Mouse (Mus musculus): Measurements from ENCODE around the gene Plbd2. TPM values are rescaled to one million over a fixed set of nuclear protein-coding genes. Genes with fewer than 3 reads are reported as not detected.

Gene Plbd2
- polyA plus RNA-seq, 1 experiment = 75.3 TPM

DNA sequence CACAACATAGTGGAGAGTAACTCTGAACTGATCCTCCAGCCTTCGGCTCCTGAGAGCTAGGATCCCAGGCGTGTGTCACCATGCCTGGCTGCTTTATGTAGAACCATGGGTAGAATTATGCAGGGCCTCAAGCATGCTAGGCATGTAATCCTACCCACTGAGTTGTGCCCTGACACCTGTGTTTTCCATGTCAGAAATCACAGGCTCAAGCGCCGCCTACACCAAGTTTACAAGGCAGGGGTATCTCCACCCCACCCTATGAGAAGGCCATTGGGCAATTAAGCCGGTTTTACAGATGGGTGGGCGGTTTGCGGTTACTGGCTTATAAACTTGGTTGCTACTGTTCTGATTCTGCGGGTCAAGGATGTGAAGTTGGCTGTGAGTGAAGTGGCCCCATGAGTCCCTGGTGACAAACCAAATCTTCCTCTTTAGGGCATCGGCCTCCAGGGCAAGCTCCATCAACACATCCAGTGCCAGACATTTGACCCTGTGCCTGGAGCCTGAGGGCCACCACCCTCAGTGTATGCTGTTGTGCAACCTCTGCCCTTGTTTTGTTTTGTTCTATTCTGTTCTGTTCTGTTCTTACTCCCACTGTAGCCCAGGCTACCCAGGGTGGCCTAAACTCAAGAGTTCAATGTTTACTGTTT is 10.7 kb upstream of the Plbd2 start:
- Histone ChIP-seq H3K27me3 (ENCODE audit: control insufficient read depth, insufficient read depth, insufficient read length) (no peaks in the 10 kb centered on the region), H3K36me3 (ENCODE audit: control insufficient read depth, insufficient read depth) (no peaks in the 10 kb centered on the region), H3K79me2 (ENCODE audit: control insufficient read depth, insufficient read depth) (peaks cover 9% of the 10 kb centered on the region), H3K4me2 (ENCODE audit: low read depth) (peak overlapping the region; percentile 62), H3K4me3 (no peak overlapping the region), H3ac (ENCODE audit: control insufficient read depth, insufficient read length) (no peak overlapping the region)
- TF ChIP-seq MYOD1 (IDR thresholded peaks at IDR 0.05; ENCODE audit: control insufficient read depth in 1 of 3, insufficient read length in 2 of 3, low read depth in 2 of 3) = peak; percentile 68 to 94 (median 86)
- TF ChIP-seq CEBPB (IDR thresholded peaks at IDR 0.05; ENCODE audit: insufficient read depth, poor library complexity, severe bottlenecking) = peak; percentile 61
- peak; percentile 9 for TF ChIP-seq TCF3 (IDR thresholded peaks at IDR 0.05; ENCODE audit: insufficient read length, low read depth)
- no peak for TF ChIP-seq POLR2AphosphoS2 (IDR thresholded peaks at IDR 0.05; ENCODE audit: insufficient read length, low read depth)
- TF ChIP-seq MYOG (IDR thresholded peaks at IDR 0.05; ENCODE audit: control insufficient read depth in 1 of 3, insufficient read depth in 1 of 3, insufficient read length in 2 of 3, low read depth in 2 of 3) = peak in 2 of 3 experiments; percentile 12 to 80
- TF ChIP-seq SRF (IDR thresholded peaks at IDR 0.05; ENCODE audit: control insufficient read depth, insufficient read length, low read depth) = peak; percentile 75

DNA sequence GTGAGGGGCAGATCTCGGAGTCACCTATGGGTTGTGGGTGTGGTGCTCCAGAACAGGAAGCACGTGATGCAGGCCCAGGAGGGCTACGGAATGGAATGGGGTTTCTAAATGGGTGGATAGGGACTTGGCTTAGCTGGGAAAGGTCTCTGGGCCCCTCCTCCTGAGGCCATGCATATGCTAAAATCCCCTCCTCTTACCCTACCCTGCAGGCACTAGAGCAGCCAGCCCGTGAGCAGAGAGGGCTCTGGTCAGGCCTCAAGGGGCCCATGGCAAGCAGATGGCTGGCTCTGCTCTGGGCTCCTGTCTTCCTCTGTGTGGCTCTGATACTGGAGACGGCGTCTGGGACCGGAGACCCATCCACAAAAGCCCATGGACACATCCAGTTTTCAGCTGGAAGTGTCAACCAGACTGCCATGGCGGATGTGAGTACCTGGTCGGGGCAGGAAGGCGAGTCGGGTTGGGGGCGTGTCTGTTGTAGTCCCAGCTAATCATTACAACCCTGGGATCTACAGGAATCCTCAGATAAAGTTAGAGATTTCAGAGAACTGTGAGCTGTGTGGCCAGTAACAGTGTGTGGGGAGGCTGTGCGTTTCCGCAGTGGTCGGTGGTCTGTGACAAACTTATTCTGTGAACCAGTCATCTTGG is 9.6 kb upstream of the Plbd2 start:
- peaks cover 9% of the 10 kb centered on the region for H3K79me2 ChIP-seq (ENCODE audit: control insufficient read depth, insufficient read depth)
- TF ChIP-seq TCF3 (IDR thresholded peaks at IDR 0.05; ENCODE audit: insufficient read length, low read depth) (no peak), POLR2A (IDR thresholded peaks at IDR 0.05; ENCODE audit: insufficient read length, low read depth) (no peak), CEBPB (IDR thresholded peaks at IDR 0.05; ENCODE audit: insufficient read depth, poor library complexity, severe bottlenecking) (no peak), MYOG (IDR thresholded peaks at IDR 0.05; ENCODE audit: control insufficient read depth in 1 of 3, insufficient read depth in 1 of 3, insufficient read length in 2 of 3, low read depth in 2 of 3) (no peak), MAX (IDR thresholded peaks at IDR 0.05; ENCODE audit: low read depth) (no peak), SRF (IDR thresholded peaks at IDR 0.05; ENCODE audit: control insufficient read depth, insufficient read length, low read depth) (no peak), E2F4 (IDR thresholded peaks at IDR 0.05; ENCODE audit: insufficient read depth) (no peak), REST (IDR thresholded peaks at IDR 0.05; ENCODE audit: insufficient read depth, insufficient read length) (no peak), TCF12 (IDR thresholded peaks at IDR 0.05; ENCODE audit: insufficient read depth, poor library complexity, severe bottlenecking) (no peak)
- no peak overlapping the region for H3ac ChIP-seq (ENCODE audit: control insufficient read depth, insufficient read length)
- H3K4me3 ChIP-seq = no peak overlapping the region
- no peaks in the 10 kb centered on the region for H3K36me3 ChIP-seq (ENCODE audit: control insufficient read depth, insufficient read depth)
- H3K27me3 ChIP-seq (ENCODE audit: control insufficient read depth, insufficient read depth, insufficient read length) = no peaks in the 10 kb centered on the region
- H3K4me2 ChIP-seq (ENCODE audit: low read depth) = peak overlapping the region; percentile 62

DNA sequence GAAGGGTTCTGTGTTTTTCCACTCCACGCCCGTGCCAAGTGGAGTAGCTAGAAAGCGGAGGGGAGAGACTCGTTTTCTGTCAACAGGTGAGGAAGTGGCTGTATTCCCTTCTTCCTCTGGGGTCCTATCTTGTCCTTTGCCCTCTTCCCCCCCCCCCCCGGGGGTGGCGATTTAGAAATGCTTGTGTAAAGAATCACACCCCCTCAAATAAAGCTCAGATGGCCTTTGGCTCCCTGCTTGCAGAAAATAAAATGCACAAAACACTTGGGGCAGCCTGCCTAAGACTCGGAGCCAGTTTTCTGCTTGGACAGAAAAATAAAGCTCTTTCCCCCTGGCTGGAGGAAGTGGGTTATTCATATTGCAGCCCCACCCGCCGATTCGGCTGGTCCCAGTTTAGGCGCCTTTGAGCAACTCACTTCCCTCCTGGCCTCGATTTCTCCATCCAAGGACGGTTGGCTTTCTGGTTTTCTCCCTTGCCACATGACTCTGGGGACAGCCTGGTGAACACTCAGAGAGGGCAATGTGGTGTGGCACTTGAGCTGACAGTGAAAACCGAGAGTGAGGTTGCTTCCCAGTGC is 8.3 kb upstream of the Plbd2 start:
- Histone ChIP-seq H3K36me3 (ENCODE audit: control insufficient read depth, insufficient read depth) (no peaks in the 10 kb centered on the region), H3ac (ENCODE audit: control insufficient read depth, insufficient read length) (no peak overlapping the region), H3K79me2 (ENCODE audit: control insufficient read depth, insufficient read depth) (peaks cover 9% of the 10 kb centered on the region), H3K4me2 (ENCODE audit: low read depth) (peak overlapping the region; percentile 90), H3K4me3 (peak overlapping the region; percentile 64), H3K27me3 (ENCODE audit: control insufficient read depth, insufficient read depth, insufficient read length) (no peaks in the 10 kb centered on the region)
- TF ChIP-seq MYOG (IDR thresholded peaks at IDR 0.05; ENCODE audit: control insufficient read depth in 1 of 3, insufficient read depth in 1 of 3, insufficient read length in 2 of 3, low read depth in 2 of 3) (no peak), TCF3 (IDR thresholded peaks at IDR 0.05; ENCODE audit: insufficient read length, low read depth) (no peak), REST (IDR thresholded peaks at IDR 0.05; ENCODE audit: insufficient read depth, insufficient read length) (no peak), CEBPB (IDR thresholded peaks at IDR 0.05; ENCODE audit: insufficient read depth, poor library complexity, severe bottlenecking) (no peak), USF1 (IDR thresholded peaks at IDR 0.05; ENCODE audit: low read depth) (no peak), E2F4 (IDR thresholded peaks at IDR 0.05; ENCODE audit: insufficient read depth) (no peak), TCF12 (IDR thresholded peaks at IDR 0.05; ENCODE audit: insufficient read depth, poor library complexity, severe bottlenecking) (no peak)

DNA sequence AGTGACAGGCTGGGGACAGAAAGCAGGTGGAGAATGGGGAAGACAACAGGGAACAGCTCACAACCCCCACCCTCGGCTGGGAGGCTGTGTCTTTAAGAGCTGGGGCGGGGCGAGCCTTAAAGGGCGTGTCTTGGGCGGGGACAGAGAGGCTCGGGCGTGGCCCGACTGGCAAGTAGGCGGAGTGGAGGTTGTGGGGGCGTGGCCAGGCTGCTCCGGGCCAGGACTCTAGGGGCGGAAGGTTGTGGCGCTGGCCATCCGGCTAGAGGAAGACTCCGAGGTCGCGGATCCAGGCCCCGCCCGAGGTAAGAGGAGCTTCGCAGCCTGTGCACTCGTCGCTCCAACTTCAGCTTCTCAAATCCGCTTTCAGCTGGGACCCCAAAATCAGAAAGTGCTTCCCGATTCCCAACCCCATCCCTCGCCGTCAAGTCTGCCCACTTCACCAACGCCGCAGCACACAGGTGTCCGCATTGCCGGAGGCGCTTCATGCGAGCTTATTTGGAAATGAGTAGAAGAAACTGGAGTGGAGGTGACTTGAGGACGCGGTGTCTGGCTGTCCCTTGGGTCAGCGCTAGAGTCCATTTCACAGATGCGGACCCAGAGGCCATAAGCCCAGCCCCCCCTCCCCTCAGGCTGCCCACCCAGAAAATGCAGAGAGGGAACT is 7.7 kb upstream of the Plbd2 start, which contains the start of gene Slc8b1:
Gene Slc8b1 (plus strand): TSS at position 187 of the 661 bp plus-strand sequence.
- Histone ChIP-seq H3K4me2 (ENCODE audit: low read depth) (peak within 1 kb of the TSS; percentile 90), H3K79me2 (ENCODE audit: control insufficient read depth, insufficient read depth) (peaks cover 9% of the 10 kb centered on the region), H3K4me3 (peak within 1 kb of the TSS; percentile 64), H3ac (ENCODE audit: control insufficient read depth, insufficient read length) (no peak within 1 kb of the TSS), H3K27me3 (ENCODE audit: control insufficient read depth, insufficient read depth, insufficient read length) (no peaks in the 10 kb centered on the region), H3K36me3 (ENCODE audit: control insufficient read depth, insufficient read depth) (no peaks in the 10 kb centered on the region)
- TF ChIP-seq MYOG (IDR thresholded peaks at IDR 0.05; ENCODE audit: control insufficient read depth in 1 of 3, insufficient read depth in 1 of 3, insufficient read length in 2 of 3, low read depth in 2 of 3) (peak in 1 of 3 experiments; percentile 4), MYOD1 (IDR thresholded peaks at IDR 0.05; ENCODE audit: control insufficient read depth in 1 of 3, insufficient read length in 2 of 3, low read depth in 2 of 3) (no peak), TCF12 (IDR thresholded peaks at IDR 0.05; ENCODE audit: insufficient read depth, poor library complexity, severe bottlenecking) (no peak), TCF3 (IDR thresholded peaks at IDR 0.05; ENCODE audit: insufficient read length, low read depth) (no peak), POLR2AphosphoS2 (IDR thresholded peaks at IDR 0.05; ENCODE audit: insufficient read length, low read depth) (peak; percentile 59), SRF (IDR thresholded peaks at IDR 0.05; ENCODE audit: control insufficient read depth, insufficient read length, low read depth) (peak; percentile 51), REST (IDR thresholded peaks at IDR 0.05; ENCODE audit: insufficient read depth, insufficient read length) (no peak), E2F4 (IDR thresholded peaks at IDR 0.05; ENCODE audit: insufficient read depth) (no peak), USF1 (IDR thresholded peaks at IDR 0.05; ENCODE audit: low read depth) (no peak), CEBPB (IDR thresholded peaks at IDR 0.05; ENCODE audit: insufficient read depth, poor library complexity, severe bottlenecking) (no peak), MAX (IDR thresholded peaks at IDR 0.05; ENCODE audit: low read depth) (no peak), POLR2A (IDR thresholded peaks at IDR 0.05; ENCODE audit: insufficient read length, low read depth) (peak; percentile 82)
